Mouse (Mus musculus): ENCODE data around the gene Prkcd. TPM values are rescaled to one million over a fixed set of nuclear protein-coding genes. Genes with fewer than 3 reads are reported as not detected.
A peak's percentile ranks its signal among the peaks of the same experiment; 100 is the strongest.

Gene Prkcd
- total RNA-seq, 2 experiments from 2014 or later, result 28.6 to 30.9 TPM

DNA sequence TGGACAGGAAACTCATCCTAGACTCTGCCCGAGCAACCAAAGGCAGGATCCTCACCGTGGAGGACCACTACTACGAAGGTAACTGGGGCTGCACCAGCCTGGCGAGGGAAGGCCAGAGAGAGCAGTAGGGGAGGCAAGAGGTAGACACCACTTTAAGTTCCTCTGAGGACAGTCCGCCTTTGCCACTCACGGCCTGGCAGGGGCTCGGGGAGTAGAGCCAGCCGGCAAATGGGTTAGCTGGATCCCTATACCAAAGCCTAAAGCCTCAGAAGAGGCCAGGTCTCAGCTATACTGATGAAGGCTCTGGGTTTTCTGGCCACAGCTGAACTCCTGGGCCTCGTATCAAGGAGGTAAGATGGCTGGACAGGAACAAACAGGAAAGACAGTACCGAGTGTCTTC, 53.8 kb downstream of the Prkcd start:
- no peak for DNase-seq

- no peak for DNase-seq
Observed at GRCm38 (mm10) chr14:30570303-30570702, 55.7 kb downstream of the Prkcd start.

GRCm38 (mm10) chr14:30568016-30568415, 58.0 kb downstream of the Prkcd start:
- DNase-seq, result no peak

GRCm38 (mm10) chr14:30566317-30566716, 59.7 kb downstream of the Prkcd start:
- DNase-seq, result no peak

DNA sequence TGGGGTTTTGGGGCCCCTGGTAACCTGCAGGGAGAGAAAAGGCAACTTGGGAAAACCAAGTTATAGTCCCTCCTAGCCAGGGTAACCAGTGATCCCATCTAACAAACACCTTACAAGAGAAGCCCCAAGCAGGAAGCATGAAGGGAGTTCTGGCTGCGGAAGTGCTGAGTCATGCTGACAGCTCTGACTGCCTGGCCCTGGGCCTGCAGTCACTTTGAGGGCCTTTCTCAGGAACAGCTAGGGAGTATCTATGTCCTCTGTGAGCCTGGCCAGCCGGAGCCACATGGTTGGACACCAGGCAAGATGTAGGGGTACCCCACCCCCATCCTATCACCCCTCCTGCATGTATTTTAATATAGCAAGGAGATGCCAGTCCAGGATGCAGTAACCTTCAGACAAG, 61.6 kb downstream of the Prkcd start:
- peak; percentile 69 for DNase-seq

DNA sequence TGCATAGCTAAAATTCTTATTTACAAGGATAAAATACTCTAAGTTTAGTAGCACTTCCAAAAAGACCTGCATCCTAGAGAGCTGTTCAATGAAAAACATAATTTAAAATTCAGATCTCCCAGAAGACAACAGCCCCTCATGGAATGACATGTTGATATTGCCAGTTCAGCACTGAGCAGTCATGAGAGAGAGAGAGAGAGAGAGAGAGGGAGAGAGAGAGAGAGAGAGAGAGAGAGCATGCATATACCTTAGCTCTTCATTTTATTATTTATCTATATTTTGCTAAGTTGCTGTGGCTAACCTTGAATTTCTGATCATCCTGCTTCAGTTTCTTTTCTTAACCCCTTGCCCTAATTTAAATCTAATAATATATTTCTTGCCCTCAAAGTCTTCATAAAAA, 63.7 kb downstream of the Prkcd start:
- no peak for DNase-seq

GRCm38 (mm10) chr14:30561470-30562187, 64.4 kb downstream of the Prkcd start:
- DNase-seq, result peak; percentile 76

GRCm38 (mm10) chr14:30560803-30561389, 65.1 kb downstream of the Prkcd start:
- no peak for DNase-seq

DNA sequence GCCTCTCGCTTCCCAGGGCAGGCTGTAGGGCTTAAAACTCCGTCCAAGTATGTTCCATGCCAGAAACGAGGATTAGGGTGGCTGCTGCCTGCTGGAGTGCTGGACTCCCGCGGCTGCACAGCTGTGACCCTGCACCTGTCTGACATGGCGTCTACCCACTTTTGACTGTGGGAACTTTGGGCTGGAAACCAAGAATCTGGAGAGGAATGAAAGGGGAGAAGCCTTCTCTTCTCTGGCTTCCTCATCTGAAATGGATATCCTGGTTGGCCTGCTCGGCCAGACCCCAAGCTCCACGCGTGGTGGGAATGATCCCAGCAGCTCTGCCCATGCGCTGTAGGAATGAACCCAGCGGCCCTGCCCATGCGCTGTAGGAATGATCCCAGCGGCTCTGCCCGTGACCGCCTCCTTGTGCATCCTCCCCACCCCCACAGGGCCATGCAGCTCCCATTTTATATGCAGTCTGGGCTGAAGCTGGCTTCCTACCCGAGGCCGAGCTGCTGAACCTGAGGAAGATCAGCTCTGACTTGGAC, 66.6 kb downstream of the Prkcd start:
- peak; percentile 22 for DNase-seq

DNA sequence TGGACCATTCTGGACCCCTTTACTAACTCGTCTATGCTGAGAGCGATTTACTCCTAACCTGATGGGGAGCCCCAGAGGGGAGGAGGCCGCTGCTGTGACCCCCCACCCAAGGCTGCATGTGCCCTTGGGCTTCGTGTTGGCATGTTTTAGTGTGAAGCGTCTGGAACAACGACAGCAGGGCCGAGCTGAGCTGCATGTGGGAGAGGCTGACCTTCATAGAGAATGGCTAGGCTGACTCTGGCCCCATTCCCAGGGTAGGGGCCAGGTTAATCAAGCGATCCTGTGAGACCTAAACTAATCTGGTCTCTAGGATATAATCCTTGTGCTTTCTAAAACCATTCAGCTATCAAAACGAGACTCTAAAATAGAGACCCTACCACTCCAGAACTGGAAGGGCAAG, 68.3 kb downstream of the Prkcd start:
- DNase-seq, result no peak

DNA sequence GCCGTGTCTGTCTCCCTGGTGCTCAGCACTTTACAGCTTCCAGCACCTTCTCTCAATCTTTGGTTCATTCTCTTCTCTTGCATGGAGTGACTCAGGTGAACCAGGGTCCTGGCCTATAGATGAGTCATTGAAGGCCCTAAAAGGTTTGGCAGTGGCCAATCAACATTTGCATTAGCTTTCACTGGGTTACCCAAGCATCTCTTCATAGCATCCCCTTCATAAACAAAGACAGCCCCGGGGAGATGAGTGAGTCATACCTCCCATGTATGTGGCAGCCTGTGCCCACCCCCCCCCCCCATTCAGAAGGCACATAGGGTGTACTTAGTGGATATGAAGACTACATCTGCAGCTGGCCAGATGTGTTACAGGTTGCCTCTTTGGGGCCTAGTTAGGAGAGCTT, 69.4 kb downstream of the Prkcd start:
- DNase-seq, result no peak

- DNase-seq, result no peak
Observed at GRCm38 (mm10) chr14:30553185-30553584, 72.8 kb downstream of the Prkcd start.

GRCm38 (mm10) chr14:30551981-30552380, 74.0 kb downstream of the Prkcd start:
- DNase-seq, result no peak

- peak; percentile 58 for DNase-seq
Observed at GRCm38 (mm10) chr14:30551509-30551908, 74.5 kb downstream of the Prkcd start.

DNA sequence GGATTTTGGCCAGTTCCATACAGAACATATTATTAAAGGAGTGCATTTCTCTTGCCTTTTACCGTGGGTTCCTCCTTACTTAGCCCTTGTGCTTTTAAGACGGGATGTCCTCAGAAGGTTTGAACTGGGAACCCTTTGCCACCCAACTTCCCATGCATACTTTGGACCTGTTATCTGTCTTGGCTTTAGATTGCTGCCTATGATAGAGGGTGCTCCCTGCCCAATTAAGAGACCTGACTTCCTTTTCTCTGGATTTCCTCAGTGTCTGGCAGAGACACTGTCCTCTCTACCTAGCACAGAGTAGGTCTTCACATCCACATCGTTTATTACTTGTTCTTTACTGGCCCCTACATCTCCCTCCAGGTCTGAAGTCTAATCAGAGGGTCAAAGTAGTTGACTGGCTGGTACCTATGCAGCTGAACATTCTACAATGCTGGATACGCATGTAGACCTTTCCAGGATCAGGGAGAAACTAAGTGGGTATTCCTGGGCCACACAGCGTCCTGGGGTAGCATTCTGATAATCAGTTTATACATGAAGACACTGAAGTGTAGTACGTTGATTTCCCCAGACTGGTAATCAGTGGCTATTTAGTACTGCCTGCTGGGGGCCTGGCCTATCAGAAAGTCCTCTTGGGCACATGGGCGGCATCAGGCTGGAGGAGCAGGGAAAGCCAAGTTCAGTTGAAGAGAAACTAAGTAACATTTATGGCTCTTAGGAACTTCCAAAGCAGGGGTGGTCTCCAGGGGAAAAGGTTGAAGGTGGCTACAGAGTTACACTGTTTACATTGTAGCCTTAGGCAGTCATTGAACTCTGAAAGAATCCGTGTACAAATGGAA, 75.6 kb downstream of the Prkcd start:
- DNase-seq, result no peak

DNA sequence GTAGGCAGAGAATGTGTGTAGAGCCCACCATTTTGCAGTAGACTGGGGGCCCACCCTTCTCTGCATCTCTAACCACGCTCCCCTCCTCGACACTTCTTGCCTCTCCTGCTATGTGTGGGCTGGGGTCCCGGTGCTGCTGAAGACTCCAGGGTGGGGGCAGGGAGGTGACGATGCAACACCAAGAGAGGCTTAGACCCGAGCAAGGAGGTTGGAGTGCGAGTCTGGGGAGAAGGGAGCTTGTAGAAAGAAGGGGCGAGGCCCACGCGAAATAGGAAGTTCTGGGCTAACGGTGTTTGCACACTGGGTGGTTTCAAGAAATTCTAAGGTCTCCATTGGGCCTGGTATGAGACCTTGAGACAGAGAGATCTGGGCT, 76.2 kb downstream of the Prkcd start:
- DNase-seq, result no peak

DNA sequence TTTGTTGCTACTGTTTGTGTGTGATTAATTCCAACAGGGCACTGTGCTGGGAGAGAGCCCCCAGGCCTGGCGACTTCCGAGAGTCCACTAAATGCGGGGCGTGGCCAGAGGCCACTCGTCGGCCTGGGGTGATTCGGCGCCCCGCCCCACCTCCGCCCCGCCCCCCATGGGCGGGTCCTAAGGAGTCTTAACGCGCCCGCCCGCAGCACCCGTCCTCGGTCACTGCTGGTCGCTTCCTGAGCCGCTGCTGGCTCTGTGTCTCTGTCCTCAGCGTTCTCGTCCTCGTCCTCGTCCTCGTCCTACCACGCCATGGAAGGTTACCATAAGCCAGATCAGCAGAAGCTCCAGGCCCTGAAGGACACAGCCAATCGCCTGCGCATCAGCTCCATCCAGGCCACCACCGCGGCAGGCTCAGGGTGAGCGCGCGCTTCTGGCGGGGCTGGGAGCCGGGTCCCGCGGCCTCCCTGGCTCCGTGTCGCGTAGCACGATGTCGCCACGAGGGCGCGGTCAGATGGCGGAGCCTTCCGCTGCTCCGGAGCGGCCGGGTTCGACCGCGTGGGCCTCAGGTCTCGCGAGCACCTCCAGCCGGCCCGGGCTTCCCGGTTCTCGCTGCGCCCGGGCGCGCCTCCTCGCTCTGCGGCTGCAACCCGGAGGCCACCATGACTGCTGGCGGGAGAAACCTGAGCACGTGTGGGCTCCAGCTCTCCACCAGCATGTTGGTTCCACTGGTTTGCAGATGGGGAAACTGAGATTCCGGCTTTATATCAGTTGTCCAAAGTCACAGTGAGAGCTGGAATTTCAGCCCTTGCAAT, 76.8 kb downstream of the Prkcd start:
- DNase-seq, result peak; percentile 98

DNA sequence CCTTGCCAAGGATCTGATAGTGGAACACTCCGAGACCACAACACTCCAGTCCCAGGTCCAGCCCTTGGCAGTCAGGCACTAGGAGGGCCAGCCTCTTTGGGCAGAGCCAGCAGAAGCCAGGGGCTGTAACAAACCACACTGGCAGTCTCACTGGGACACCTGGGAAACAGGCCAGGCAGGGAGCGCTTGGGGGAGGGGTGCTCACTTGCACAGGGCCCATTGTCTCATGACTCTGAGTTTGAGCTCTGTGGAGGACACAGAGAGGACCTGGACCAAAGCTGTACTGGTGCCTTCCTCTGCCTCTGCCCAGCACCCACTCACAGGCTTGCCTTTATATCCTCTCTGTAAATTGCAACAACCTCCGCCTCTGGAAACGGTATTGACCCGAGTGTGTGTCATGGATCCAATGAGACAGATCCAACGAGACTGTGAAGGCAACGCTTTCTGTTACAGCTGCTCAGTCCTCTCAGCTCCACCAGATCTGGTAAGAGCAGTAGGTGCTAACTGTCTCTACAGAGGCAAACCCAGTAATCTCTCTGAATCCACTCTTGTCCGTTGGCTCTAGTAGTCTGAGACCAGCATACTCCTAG, 77.8 kb downstream of the Prkcd start, which contains the start of gene Tkt:
Gene Tkt, plus strand, starts transcription at position 229 of the 590 bp plus-strand sequence.
- DNase-seq, result peak; percentile 91

Data from heart, postnatal 4 days (tissue).